Mouse (Mus musculus): ENCODE data around the gene Clca3a1. TPM values are rescaled to one million over a fixed set of nuclear protein-coding genes. Genes with fewer than 3 reads are reported as not detected.

Gene Clca3a1
- polyA plus RNA-seq, 1 experiment from 2014 or later = 0.39 TPM

GRCm38 (mm10) chr3:144717121-144717520 is 43.7 kb downstream of the Clca3a1 start:
- Histone ChIP-seq H3K9ac (no peak overlapping the region), H3K4me1 (replicated peaks) (peaks cover 49% of the 10 kb centered on the region), H3K9me3 (no peaks in the 10 kb centered on the region), H3K4me2 (no peak overlapping the region), H3K4me3 (no peak overlapping the region), H3K27ac (replicated peaks) (no peak overlapping the region), H3K27me3 (no peaks in the 10 kb centered on the region), H3K36me3 (peaks cover 3% of the 10 kb centered on the region; the same call in 1 of the 2 replicates)
- WGBS = 89% methylated on average over 3 of the region's 3 CpGs
- ATAC-seq (ENCODE audit: low read depth) = no peak

GRCm38 (mm10) chr3:144715901-144716300 is 44.9 kb downstream of the Clca3a1 start:
- H3K36me3 ChIP-seq = peaks cover 14% of the 10 kb centered on the region
- H3K4me3 ChIP-seq = no peak overlapping the region
- no peak for ATAC-seq (ENCODE audit: low read depth)
- WGBS = 50% methylated on average over 9 of the region's 9 CpGs
- peak overlapping the region; percentile 9; the same call in 1 of the 2 replicates for H3K4me2 ChIP-seq
- H3K9me3 ChIP-seq = no peaks in the 10 kb centered on the region
- H3K27me3 ChIP-seq = no peaks in the 10 kb centered on the region
- no peak overlapping the region for H3K27ac ChIP-seq (replicated peaks)
- H3K4me1 ChIP-seq (replicated peaks) = peaks cover 45% of the 10 kb centered on the region
- no peak overlapping the region for H3K9ac ChIP-seq

- no peak for ATAC-seq (ENCODE audit: low read depth)
- no peak overlapping the region for H3K4me2 ChIP-seq
- H3K4me3 ChIP-seq = no peak overlapping the region
Observed at GRCm38 (mm10) chr3:144715033-144715432, 45.7 kb downstream of the Clca3a1 start.

DNA sequence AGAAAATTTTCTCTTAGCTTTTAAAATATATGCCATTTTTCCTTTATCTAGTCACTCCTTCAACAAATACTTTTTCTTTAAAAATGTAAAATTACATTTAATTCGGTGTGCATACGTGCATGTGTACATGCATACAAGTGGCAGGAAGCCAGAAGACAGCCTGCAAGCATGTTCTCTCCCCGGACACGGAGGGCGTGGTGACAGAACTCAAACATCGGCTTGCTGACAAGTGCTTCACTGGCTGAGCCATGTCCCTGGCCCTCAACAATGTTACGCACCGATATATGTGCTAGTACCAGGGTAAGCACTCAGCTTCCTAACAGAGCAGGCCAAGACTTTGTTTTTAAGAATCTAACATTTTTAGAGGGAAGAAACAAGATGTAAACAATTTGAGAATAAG is 46.2 kb downstream of the Clca3a1 start:
- H3K4me3 ChIP-seq = no peak overlapping the region
- H3K4me1 ChIP-seq (replicated peaks) = peaks cover 41% of the 10 kb centered on the region
- no peak overlapping the region for H3K9ac ChIP-seq
- ATAC-seq (ENCODE audit: low read depth) = no peak
- H3K36me3 ChIP-seq = peaks cover 19% of the 10 kb centered on the region
- no peaks in the 10 kb centered on the region for H3K27me3 ChIP-seq
- WGBS = 88% methylated on average over 8 of the region's 8 CpGs
- H3K27ac ChIP-seq (replicated peaks) = no peak overlapping the region
- H3K9me3 ChIP-seq = no peaks in the 10 kb centered on the region
- H3K4me2 ChIP-seq = no peak overlapping the region

More at GRCm38 (mm10) chr3:144715033-144715432, 45.7 kb downstream of the Clca3a1 start:
- 0 out of 2 replicates have a peak overlapping the region, but pooled peaks have one; percentile 17 for H3K9ac ChIP-seq
- WGBS = 70% methylated on average over 7 of the region's 7 CpGs
- peaks cover 15% of the 10 kb centered on the region for H3K36me3 ChIP-seq
- H3K27ac ChIP-seq (replicated peaks) = no peak overlapping the region
- H3K27me3 ChIP-seq = no peaks in the 10 kb centered on the region
- H3K9me3 ChIP-seq = no peaks in the 10 kb centered on the region
- peaks cover 41% of the 10 kb centered on the region for H3K4me1 ChIP-seq (replicated peaks)

DNA sequence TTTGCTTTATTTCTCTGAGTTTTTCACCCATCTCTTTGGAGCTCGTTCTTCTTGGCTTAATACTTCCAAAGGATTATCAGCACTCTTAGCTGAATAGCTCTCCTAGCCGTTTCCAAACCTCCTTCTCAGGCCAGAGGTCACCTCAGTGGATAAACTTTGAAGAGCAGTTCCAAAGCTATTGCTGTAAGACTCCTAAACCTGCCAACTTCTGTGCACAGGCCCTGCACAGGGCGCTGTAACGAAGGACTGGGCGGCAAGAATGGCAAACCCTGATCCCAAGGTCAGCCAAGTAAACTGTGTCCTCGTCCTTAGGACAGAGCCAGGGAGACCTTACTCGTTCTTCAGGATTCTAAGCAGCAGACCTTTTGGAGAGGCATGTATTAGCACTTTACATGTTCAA is 46.7 kb downstream of the Clca3a1 start:
- Histone ChIP-seq H3K4me1 (replicated peaks) (peaks cover 40% of the 10 kb centered on the region), H3K9me3 (no peaks in the 10 kb centered on the region), H3K27ac (replicated peaks) (no peak overlapping the region), H3K9ac (no peak overlapping the region), H3K4me2 (no peak overlapping the region), H3K36me3 (peaks cover 21% of the 10 kb centered on the region), H3K27me3 (no peaks in the 10 kb centered on the region), H3K4me3 (no peak overlapping the region)
- ATAC-seq (ENCODE audit: low read depth) = no peak
- 85% methylated on average over 7 of the region's 7 CpGs for WGBS

- H3K9me3 ChIP-seq = no peaks in the 10 kb centered on the region
- WGBS = 78% methylated on average over 6 of the region's 6 CpGs
- H3K4me1 ChIP-seq (replicated peaks) = peaks cover 19% of the 10 kb centered on the region
- H3K27ac ChIP-seq (replicated peaks) = no peak overlapping the region
- H3K36me3 ChIP-seq = peaks cover 40% of the 10 kb centered on the region
- no peak for ATAC-seq (ENCODE audit: low read depth)
- no peak overlapping the region for H3K4me3 ChIP-seq
- no peaks in the 10 kb centered on the region for H3K27me3 ChIP-seq
- no peak overlapping the region for H3K4me2 ChIP-seq
- no peak overlapping the region for H3K9ac ChIP-seq
Observed at GRCm38 (mm10) chr3:144711607-144712206, 49.1 kb downstream of the Clca3a1 start.

DNA sequence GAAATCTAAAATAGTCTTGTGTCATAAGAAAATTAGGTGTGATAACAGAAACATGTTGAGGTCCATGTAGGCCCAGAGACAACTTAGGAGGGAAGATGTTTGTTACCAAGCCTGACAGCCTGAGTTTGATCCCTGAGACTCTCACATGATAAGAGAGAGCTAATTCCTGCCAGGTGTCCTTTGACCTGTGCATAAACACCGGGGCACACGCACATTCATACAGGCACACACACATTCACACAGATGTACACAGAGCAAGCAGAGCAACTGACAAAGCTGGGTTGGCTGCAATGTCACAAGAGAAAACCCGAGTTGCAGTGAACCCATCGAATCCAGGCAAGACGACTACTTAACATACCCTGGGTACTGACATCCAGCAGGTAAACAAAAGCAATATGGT is 52.2 kb downstream of the Clca3a1 start:
- Histone ChIP-seq H3K9ac (no peak overlapping the region), H3K4me3 (no peak overlapping the region), H3K27me3 (no peaks in the 10 kb centered on the region), H3K4me1 (replicated peaks) (no peaks in the 10 kb centered on the region), H3K9me3 (no peaks in the 10 kb centered on the region), H3K4me2 (no peak overlapping the region), H3K27ac (replicated peaks) (no peak overlapping the region), H3K36me3 (peaks cover 49% of the 10 kb centered on the region)
- 93% methylated on average over 5 of the region's 5 CpGs for WGBS
- no peak for ATAC-seq (ENCODE audit: low read depth)

- Histone ChIP-seq H3K9ac (no peak overlapping the region), H3K36me3 (peaks cover 47% of the 10 kb centered on the region), H3K4me3 (no peak overlapping the region), H3K27ac (replicated peaks) (no peak overlapping the region), H3K4me1 (replicated peaks) (no peaks in the 10 kb centered on the region), H3K27me3 (no peaks in the 10 kb centered on the region), H3K9me3 (no peaks in the 10 kb centered on the region), H3K4me2 (no peak overlapping the region)
- 90% methylated on average over 6 of the region's 6 CpGs for whole genome bisulfite sequencing
- no peak for ATAC-seq (ENCODE audit: low read depth)
Observed at GRCm38 (mm10) chr3:144703959-144704358, 56.8 kb downstream of the Clca3a1 start.

DNA sequence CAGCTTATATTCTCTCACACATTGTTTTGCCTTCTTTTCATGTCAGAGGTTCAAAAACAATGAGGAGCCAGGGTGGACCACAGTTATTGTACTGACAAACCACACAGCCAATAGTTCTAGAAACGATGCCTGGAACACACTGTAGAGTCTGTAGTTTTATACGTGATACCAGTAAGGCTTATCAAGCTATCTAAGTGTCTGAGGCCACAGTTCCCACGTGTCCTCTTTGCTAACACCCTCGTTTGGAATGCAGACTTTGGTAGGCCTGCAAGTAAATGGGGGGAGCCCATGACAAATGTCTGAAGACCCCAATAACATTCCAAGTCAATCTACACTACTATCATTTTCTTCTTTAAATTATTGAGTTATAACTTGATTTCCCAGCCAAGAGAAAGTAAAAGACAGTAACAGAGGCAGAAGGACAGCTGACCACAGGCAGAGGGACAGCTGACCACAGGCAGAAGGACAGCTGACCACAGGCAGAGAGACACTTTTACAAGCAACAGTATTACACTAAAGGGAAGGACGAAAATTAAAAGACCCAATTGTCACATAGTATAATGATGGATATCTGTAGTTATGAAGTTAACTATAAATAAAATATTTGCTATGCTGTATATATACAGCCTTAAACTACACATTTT is 61.9 kb downstream of the Clca3a1 start:
- Histone ChIP-seq H3K4me3 (no peak overlapping the region), H3K9me3 (no peaks in the 10 kb centered on the region), H3K4me1 (replicated peaks) (no peaks in the 10 kb centered on the region), H3K36me3 (peaks cover 65% of the 10 kb centered on the region), H3K9ac (no peak overlapping the region), H3K27me3 (no peaks in the 10 kb centered on the region), H3K4me2 (no peak overlapping the region), H3K27ac (replicated peaks) (no peak overlapping the region)
- WGBS = 89% methylated on average over 5 of the region's 5 CpGs
- ATAC-seq (ENCODE audit: low read depth) = no peak

- Histone ChIP-seq H3K4me1 (replicated peaks) (no peaks in the 10 kb centered on the region), H3K27me3 (no peaks in the 10 kb centered on the region), H3K27ac (replicated peaks) (no peak overlapping the region), H3K4me2 (no peak overlapping the region), H3K9me3 (no peaks in the 10 kb centered on the region), H3K36me3 (peaks cover 68% of the 10 kb centered on the region), H3K4me3 (no peak overlapping the region), H3K9ac (no peak overlapping the region)
- ATAC-seq (ENCODE audit: low read depth) = no peak
- WGBS = 93% methylated on average over 3 of the region's 3 CpGs
Observed at GRCm38 (mm10) chr3:144697942-144698341, 62.8 kb downstream of the Clca3a1 start.

- H3K27ac ChIP-seq (replicated peaks) = no peak overlapping the region
- H3K4me1 ChIP-seq (replicated peaks) = no peaks in the 10 kb centered on the region
- WGBS = 77% methylated on average over 5 of the region's 5 CpGs
- peaks cover 71% of the 10 kb centered on the region for H3K36me3 ChIP-seq
- H3K27me3 ChIP-seq = no peaks in the 10 kb centered on the region
- H3K9ac ChIP-seq = no peak overlapping the region
- H3K4me3 ChIP-seq = no peak overlapping the region
- no peak for ATAC-seq (ENCODE audit: low read depth)
- no peaks in the 10 kb centered on the region for H3K9me3 ChIP-seq
- H3K4me2 ChIP-seq = no peak overlapping the region
Observed at GRCm38 (mm10) chr3:144697154-144697553, 63.6 kb downstream of the Clca3a1 start.

- H3K4me1 ChIP-seq (replicated peaks) = no peaks in the 10 kb centered on the region
- H3K9me3 ChIP-seq = no peaks in the 10 kb centered on the region
- ATAC-seq (ENCODE audit: low read depth) = no peak
- H3K27ac ChIP-seq (replicated peaks) = no peak overlapping the region
- no peaks in the 10 kb centered on the region for H3K27me3 ChIP-seq
- H3K4me3 ChIP-seq = no peak overlapping the region
- H3K4me2 ChIP-seq = no peak overlapping the region
- peaks cover 72% of the 10 kb centered on the region for H3K36me3 ChIP-seq
- WGBS = 93% methylated on average over 7 of the region's 7 CpGs
- no peak overlapping the region for H3K9ac ChIP-seq
Observed at GRCm38 (mm10) chr3:144694941-144695340, 65.8 kb downstream of the Clca3a1 start.

- no peak overlapping the region for H3K4me3 ChIP-seq
- H3K36me3 ChIP-seq = peaks cover 70% of the 10 kb centered on the region
- no peak overlapping the region for H3K9ac ChIP-seq
- no peak for ATAC-seq (ENCODE audit: low read depth)
- H3K4me2 ChIP-seq = no peak overlapping the region
- no peaks in the 10 kb centered on the region for H3K4me1 ChIP-seq (replicated peaks)
- WGBS = 88% methylated on average over 10 of the region's 10 CpGs
- H3K27ac ChIP-seq (replicated peaks) = no peak overlapping the region
- no peaks in the 10 kb centered on the region for H3K9me3 ChIP-seq
- H3K27me3 ChIP-seq = no peaks in the 10 kb centered on the region
Observed at GRCm38 (mm10) chr3:144694040-144694439, 66.7 kb downstream of the Clca3a1 start.

Data from neural tube, embryonic 13.5 days (tissue).